In genomic region chr4:149877202-149877601, GRCm38 (mm10) we compare ENCODE assay signal across 9 mouse cellular contexts.
A peak's percentile ranks its signal among the peaks of the same experiment; 100 is the strongest.
DNase-seq lines count a peak whose midpoint lies in the region; ATAC-seq and TF ChIP-seq lines count a peak whose summit lies in the region.
"Had no signal": no experiment of that assay in that cellular context is flagged by ENCODE, and none has a peak within 500 bp of the region (broad histone marks: within the 10 kb centered on the region; RNA-seq: fewer than 3 reads in every experiment).

No protein-coding gene starts in this region.

- H3K36me3 ChIP-seq in lung, embryonic 14.5 days (ENCODE audit: insufficient read depth), result no peaks in the 10 kb centered on the region
- no peaks in the 10 kb centered on the region for H3K36me3 ChIP-seq in hindbrain, embryonic 11.5 days (ENCODE audit: control insufficient read depth, insufficient read depth, low read length)
- H3K36me3 ChIP-seq in limb, embryonic 10.5 days, result no peaks in the 10 kb centered on the region

- H3K9ac ChIP-seq in lung, embryonic 14.5 days, result no peak overlapping the region
- no peak overlapping the region for H3K9ac ChIP-seq in hindbrain, embryonic 11.5 days (ENCODE audit: low read depth, low read length)

- no peak overlapping the region for H3K4me3 ChIP-seq in lung, embryonic 14.5 days (ENCODE audit: low read depth, low read length)
- H3K4me3 ChIP-seq in hindbrain, embryonic 11.5 days (ENCODE audit: low read depth, low read length), result no peak overlapping the region
- no peak overlapping the region for H3K4me3 ChIP-seq in limb, embryonic 10.5 days

- no peaks in the 10 kb centered on the region for H3K9me3 ChIP-seq in lung, embryonic 14.5 days (ENCODE audit: low read depth, low read length)
- no peaks in the 10 kb centered on the region for H3K9me3 ChIP-seq in hindbrain, embryonic 11.5 days (ENCODE audit: control insufficient read depth, low read length)
- H3K9me3 ChIP-seq in limb, embryonic 10.5 days (replicated peaks), result no peaks in the 10 kb centered on the region

- TF ChIP-seq CTCF in lung, embryonic 14.5 days (IDR thresholded peaks at IDR 0.05; ENCODE audit: low read depth), result no peak

- peak; percentile 31; the same call in 1 of the 2 replicates for ATAC-seq in lung, embryonic 14.5 days (ENCODE audit: insufficient read depth)
- ATAC-seq in hindbrain, embryonic 11.5 days (ENCODE audit: low FRiP score), result peak; percentile 45; the same call in 1 of the 2 replicates

- H3K4me2 ChIP-seq in lung, embryonic 14.5 days, result no peak overlapping the region
- no peak overlapping the region for H3K4me2 ChIP-seq in hindbrain, embryonic 11.5 days (replicated peaks; ENCODE audit: low read depth, low read length)

- 50% methylated on average over 3 of the region's 3 CpGs for WGBS in lung, embryonic 14.5 days
- WGBS in hindbrain, embryonic 11.5 days, result 61% methylated on average over 3 of the region's 3 CpGs
- WGBS in limb, embryonic 10.5 days, result 59% methylated on average over 3 of the region's 3 CpGs

- H3K4me1 ChIP-seq in lung, embryonic 14.5 days (ENCODE audit: insufficient read depth), result peaks cover 43% of the 10 kb centered on the region
- H3K4me1 ChIP-seq in hindbrain, embryonic 11.5 days (replicated peaks; ENCODE audit: control insufficient read depth, insufficient read depth, low read length), result peaks cover 16% of the 10 kb centered on the region
- peaks cover 69% of the 10 kb centered on the region for H3K4me1 ChIP-seq in limb, embryonic 10.5 days

- no peaks in the 10 kb centered on the region for H3K27me3 ChIP-seq in lung, embryonic 14.5 days (ENCODE audit: insufficient read depth, low read length)
- no peaks in the 10 kb centered on the region for H3K27me3 ChIP-seq in hindbrain, embryonic 11.5 days (ENCODE audit: control insufficient read depth, insufficient read depth, low read length)
- no peaks in the 10 kb centered on the region for H3K27me3 ChIP-seq in limb, embryonic 10.5 days (ENCODE audit: low read depth, poor library complexity, severe bottlenecking)

- H3K27ac ChIP-seq in lung, embryonic 14.5 days (ENCODE audit: low read depth), result no peak overlapping the region
- 0 out of 2 replicates have a peak overlapping the region, but pooled peaks have one; percentile 17 for H3K27ac ChIP-seq in hindbrain, embryonic 11.5 days (ENCODE audit: low read depth, low read length)
- peak overlapping the region; percentile 88 for H3K27ac ChIP-seq in limb, embryonic 10.5 days

- peak; percentile 34 for DNase-seq in lung, embryonic 14.5 days
- DNase-seq in lung, postnatal 14 days, result no peak
- no peak for DNase-seq in hindbrain, embryonic 11.5 days (ENCODE audit: low spot score)
- DNase-seq in limb, embryonic 10.5 days (ENCODE audit: low spot score), result no peak
- peak; percentile 70 for DNase-seq in retina, postnatal 1 day
- no peak for DNase-seq in c-Kit-positive CD71-positive TER-119-positive erythroid progenitor cells, embryonic 14.5 days (ENCODE audit: low spot score)
- DNase-seq in cerebellum, postnatal 4 days (ENCODE audit: low spot score in 2 of 2), result no peak
- DNase-seq: adrenal gland, adult 2 months; cerebellum, adult 9-11 months had no signal

Comparison
In these comparisons a context has a peak if more than half of its experiments do, and no peak if none do; other contexts are left out.
1. DNase-seq: peak in lung, embryonic 14.5 days (single experiment) and retina, postnatal 1 day (single experiment); none in lung, postnatal 14 days (single experiment), hindbrain, embryonic 11.5 days (single experiment), limb, embryonic 10.5 days (single experiment), c-Kit-positive CD71-positive TER-119-positive erythroid progenitor cells, embryonic 14.5 days (single experiment) and cerebellum, postnatal 4 days (0 of 2).